Mouse (Mus musculus) common myeloid progenitor, adult 5-6 weeks (primary cell): ENCODE measurements around the gene Ust. TPM values are rescaled to one million over a fixed set of nuclear protein-coding genes. Genes with fewer than 3 reads are reported as not detected.

Experiments
- ATAC-seq: replicated peaks from 2 replicates; pipeline ENCODE4 v1.8.0; 2016; ENCODE audit warnings: low read depth, mild to moderate bottlenecking, moderate TSS enrichment, inconsistent platforms; ENCODE audit not compliant: poor library complexity, severe bottlenecking
- total RNA-seq: library from RNA; stranded (forward); fragments of 200-1000, 187-1606 nt; gene quantifications from 2 replicates; pipeline ENCODE4 v1.2.3, GENCODE M21; 2017

Ust gene
- total RNA-seq, 1 experiment from 2014 or later, result 1.0 TPM

- ATAC-seq, result no peak
Observed at GRCm38 (mm10) chr10:8233148-8233901, 285.3 kb downstream of the Ust start.

- ATAC-seq, result no peak
Observed at GRCm38 (mm10) chr10:8232535-8232934, 286.1 kb downstream of the Ust start.

- no peak for ATAC-seq
Observed at GRCm38 (mm10) chr10:8228375-8228743, 290.3 kb downstream of the Ust start.

GRCm38 (mm10) chr10:8227705-8228374 is 290.8 kb downstream of the Ust start:
- ATAC-seq, result no peak

- no peak for ATAC-seq
Observed at GRCm38 (mm10) chr10:8226650-8227049, 292.0 kb downstream of the Ust start.

GRCm38 (mm10) chr10:8224641-8225040 is 294.0 kb downstream of the Ust start:
- ATAC-seq, result no peak

GRCm38 (mm10) chr10:8224046-8224445 is 294.6 kb downstream of the Ust start:
- no peak for ATAC-seq

- no peak for ATAC-seq
Observed at GRCm38 (mm10) chr10:8216946-8217345, 301.7 kb downstream of the Ust start.

GRCm38 (mm10) chr10:8215181-8215580 is 303.4 kb downstream of the Ust start:
- no peak for ATAC-seq

- ATAC-seq, result peak; percentile 97
Observed at GRCm38 (mm10) chr10:8213906-8214421, 304.7 kb downstream of the Ust start.

GRCm38 (mm10) chr10:8213266-8213905 is 305.2 kb downstream of the Ust start:
- ATAC-seq, result no peak

- ATAC-seq, result no peak
Observed at GRCm38 (mm10) chr10:8212611-8213226, 305.9 kb downstream of the Ust start.

- no peak for ATAC-seq
Observed at GRCm38 (mm10) chr10:8211694-8212093, 306.9 kb downstream of the Ust start.

GRCm38 (mm10) chr10:8210366-8210765 is 308.3 kb downstream of the Ust start:
- no peak for ATAC-seq

- ATAC-seq, result no peak
Observed at GRCm38 (mm10) chr10:8207358-8207757, 311.3 kb downstream of the Ust start.

- no peak for ATAC-seq
Observed at GRCm38 (mm10) chr10:8203681-8204080, 314.9 kb downstream of the Ust start.

- no peak for ATAC-seq
Observed at GRCm38 (mm10) chr10:8199816-8200215, 318.8 kb downstream of the Ust start.

- no peak for ATAC-seq
Observed at GRCm38 (mm10) chr10:8199026-8199756, 319.4 kb downstream of the Ust start.

- ATAC-seq, result peak; percentile 57; the same call in 1 of the 2 replicates
Observed at GRCm38 (mm10) chr10:8197661-8198060, 321.0 kb downstream of the Ust start.

- ATAC-seq, result peak; percentile 75
Observed at GRCm38 (mm10) chr10:8196300-8196699, 322.3 kb downstream of the Ust start.
